Mouse (Mus musculus) forebrain, embryonic 15.5 days (tissue): ENCODE data around the gene Map3k15. TPM values are rescaled to one million over a fixed set of nuclear protein-coding genes. Genes with fewer than 3 reads are reported as not detected.

Source experiments
- ATAC-seq: fragments of 200-750 bp; cut with Nextera tagmentation; replicated peaks from 2 replicates; pipeline ENCODE4 v1.8.0; 2017; ENCODE audit warnings: mild to moderate bottlenecking, moderate TSS enrichment, moderate library complexity
- H3K27ac ChIP-seq: fragments of 300-500 bp; sonication (generic); replicated peaks from 2 replicates; pipeline ENCODE4 v1.5.1; 2015; ENCODE audit warnings: mild to moderate bottlenecking, inconsistent platforms
- H3K27me3 ChIP-seq: fragments of 300-500 bp; sonication (generic); 2 replicates; pipeline ENCODE4 v1.6.1; 2015; ENCODE audit warnings: inconsistent platforms
- H3K36me3 ChIP-seq: fragments of 300-500 bp; sonication (generic); 2 replicates; pipeline ENCODE4 v1.6.1; 2015; ENCODE audit warnings: mild to moderate bottlenecking, inconsistent platforms
- H3K4me1 ChIP-seq: fragments of 300-500 bp; sonication (generic); 2 replicates; pipeline ENCODE4 v1.6.1; 2015; ENCODE audit warnings: inconsistent platforms
- H3K4me2 ChIP-seq: fragments of 300-500 bp; sonication (generic); replicated peaks from 2 replicates; pipeline ENCODE4 v1.6.1; 2015; ENCODE audit warnings: mild to moderate bottlenecking, inconsistent platforms
- H3K4me3 ChIP-seq: fragments of 300-500 bp; sonication (generic); 2 replicates; pipeline ENCODE4 v1.5.1; 2015; ENCODE audit warnings: mild to moderate bottlenecking, inconsistent platforms
- H3K9ac ChIP-seq: fragments of 300-500 bp; sonication (generic); replicated peaks from 2 replicates; pipeline ENCODE4 v1.6.1; 2015; ENCODE audit warnings: mild to moderate bottlenecking, inconsistent platforms
- H3K9me3 ChIP-seq: fragments of 300-500 bp; sonication (generic); 2 replicates; pipeline ENCODE4 v1.6.1; 2016; ENCODE audit warnings: inconsistent platforms
- whole genome bisulfite sequencing: fragments of 180-500 bp; shearing (Covaris S2); methylation state at CpG from one replicate; pipeline ENCODE4 v1.1.7; 2015; ENCODE audit warnings: mixed read lengths; 5-methylcytosine and 5-hydroxymethylcytosine counted together
- polyA plus RNA-seq: library from polyadenylated mRNA; unstranded; fragments of >200 nt; fragmentation: Nextera tagmentation; extraction: Ambion mirVana; gene quantifications from 2 replicates; pipeline ENCODE4 v1.2.1, GENCODE M21; 2015

Gene Map3k15
- polyA plus RNA-seq, 1 experiment from 2014 or later: 0.15 TPM

GRCm38 (mm10) chrX:159976243-159976642 is 12.0 kb upstream of the Map3k15 start:
- Histone ChIP-seq H3K36me3 (no peaks in the 10 kb centered on the region), H3K9ac (no peak overlapping the region), H3K27ac (no peak overlapping the region), H3K27me3 (no peaks in the 10 kb centered on the region), H3K4me1 (no peaks in the 10 kb centered on the region), H3K4me2 (no peak overlapping the region), H3K4me3 (no peak overlapping the region), H3K9me3 (no peaks in the 10 kb centered on the region)
- ATAC-seq: no peak
- WGBS: 62% methylated on average over 3 of the region's 3 CpGs

GRCm38 (mm10) chrX:159995808-159996207 is 7.6 kb downstream of the Map3k15 start:
- H3K4me2 ChIP-seq: no peak overlapping the region
- no peaks in the 10 kb centered on the region for H3K27me3 ChIP-seq
- H3K27ac ChIP-seq: no peak overlapping the region
- H3K4me3 ChIP-seq: no peak overlapping the region
- ATAC-seq: no peak
- no peaks in the 10 kb centered on the region for H3K4me1 ChIP-seq
- no peak overlapping the region for H3K9ac ChIP-seq
- H3K36me3 ChIP-seq: no peaks in the 10 kb centered on the region
- 90% methylated on average over 6 of the region's 6 CpGs for WGBS
- no peaks in the 10 kb centered on the region for H3K9me3 ChIP-seq

GRCm38 (mm10) chrX:160053306-160053705 is 65.1 kb downstream of the Map3k15 start:
- 72% methylated on average over 1 of the region's 1 CpGs for whole genome bisulfite sequencing
- Histone ChIP-seq H3K9me3 (no peaks in the 10 kb centered on the region), H3K4me1 (no peaks in the 10 kb centered on the region), H3K36me3 (no peaks in the 10 kb centered on the region), H3K27me3 (no peaks in the 10 kb centered on the region), H3K4me3 (no peak overlapping the region), H3K4me2 (no peak overlapping the region), H3K27ac (no peak overlapping the region), H3K9ac (no peak overlapping the region)
- ATAC-seq: no peak

DNA sequence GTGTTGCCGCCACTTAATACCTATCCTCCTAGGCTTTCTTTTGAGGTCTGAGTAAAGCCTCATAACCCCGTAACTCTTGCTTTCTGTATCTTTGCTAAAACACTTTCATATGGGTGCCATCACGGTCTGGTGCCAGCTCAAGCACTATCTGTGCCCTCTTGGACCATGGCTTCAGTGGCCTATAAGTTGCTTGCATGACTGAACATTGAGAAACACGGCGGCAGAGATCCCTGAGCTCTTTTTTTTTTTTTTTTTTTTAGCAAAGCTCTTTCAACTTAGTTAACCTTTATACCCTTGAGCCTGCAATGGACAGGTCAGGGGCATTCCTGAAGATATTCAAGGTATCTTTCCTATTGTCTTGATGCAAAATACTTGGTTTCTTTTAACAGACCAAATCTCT is 66.4 kb downstream of the Map3k15 start:
- Histone ChIP-seq H3K36me3 (no peaks in the 10 kb centered on the region), H3K4me3 (no peak overlapping the region), H3K4me2 (no peak overlapping the region), H3K27me3 (no peaks in the 10 kb centered on the region), H3K4me1 (no peaks in the 10 kb centered on the region), H3K9me3 (no peaks in the 10 kb centered on the region), H3K27ac (no peak overlapping the region), H3K9ac (no peak overlapping the region)
- ATAC-seq: no peak
- WGBS: 81% methylated on average over 5 of the region's 5 CpGs

GRCm38 (mm10) chrX:160091973-160092372 is 103.7 kb downstream of the Map3k15 start:
- Histone ChIP-seq H3K9me3 (no peaks in the 10 kb centered on the region), H3K9ac (no peak overlapping the region), H3K27me3 (no peaks in the 10 kb centered on the region), H3K27ac (no peak overlapping the region), H3K4me2 (no peak overlapping the region), H3K4me3 (no peak overlapping the region), H3K4me1 (no peaks in the 10 kb centered on the region), H3K36me3 (no peaks in the 10 kb centered on the region)
- no peak for ATAC-seq
- WGBS: 79% methylated on average over 1 of the region's 1 CpGs

DNA sequence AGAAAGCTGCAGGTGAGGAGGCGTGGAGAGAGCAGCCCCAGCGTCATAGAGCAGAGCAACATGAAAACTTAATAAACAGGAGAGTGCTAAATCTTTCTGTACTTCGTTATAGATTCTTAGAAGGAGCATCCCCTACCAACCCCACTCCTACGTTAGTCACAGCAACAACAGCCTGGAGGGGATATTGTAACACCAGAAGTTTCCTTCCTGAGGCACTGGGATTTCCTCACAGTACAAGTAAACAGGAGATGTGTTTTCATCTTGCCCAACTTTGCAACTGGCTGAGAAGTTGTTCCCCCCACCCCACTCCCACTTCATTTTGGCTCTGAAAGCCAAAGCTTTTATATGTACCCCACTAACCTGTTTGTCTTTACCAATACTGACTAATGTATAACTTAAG is 119.6 kb downstream of the Map3k15 start:
- no peak for ATAC-seq

DNA sequence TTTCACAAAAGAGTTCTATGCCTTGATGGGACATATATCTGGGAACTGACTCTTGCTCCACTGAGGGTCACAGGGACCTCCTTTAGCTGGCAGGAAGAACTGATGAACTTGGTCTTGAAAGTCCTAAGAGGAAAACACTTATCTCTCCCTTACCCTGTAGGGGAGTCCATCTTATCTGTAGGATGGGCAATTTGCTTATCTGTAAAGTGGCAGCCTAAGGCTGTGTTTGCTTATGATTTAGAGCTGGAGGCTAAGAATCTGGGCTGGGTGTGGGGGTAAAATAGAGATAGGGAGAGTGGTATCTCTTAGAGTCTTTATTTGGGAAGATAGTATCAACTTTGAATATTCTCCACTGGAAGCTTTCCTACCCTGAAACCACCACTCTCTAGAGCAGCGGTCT is 125.5 kb downstream of the Map3k15 start:
- Histone ChIP-seq H3K27ac (no peak overlapping the region), H3K27me3 (no peaks in the 10 kb centered on the region), H3K36me3 (no peaks in the 10 kb centered on the region), H3K4me1 (no peaks in the 10 kb centered on the region), H3K4me2 (no peak overlapping the region), H3K9ac (no peak overlapping the region), H3K4me3 (no peak overlapping the region), H3K9me3 (no peaks in the 10 kb centered on the region)
- no peak for ATAC-seq
- 85% methylated on average over 1 of the region's 1 CpGs for WGBS

More for the DNA sequence above, 119.6 kb downstream of the Map3k15 start:
- no peaks in the 10 kb centered on the region for H3K4me1 ChIP-seq
- H3K27ac ChIP-seq: no peak overlapping the region
- H3K9ac ChIP-seq: no peak overlapping the region
- WGBS: 81% methylated on average over 4 of the region's 4 CpGs
- no peaks in the 10 kb centered on the region for H3K27me3 ChIP-seq
- H3K4me3 ChIP-seq: no peak overlapping the region
- no peaks in the 10 kb centered on the region for H3K9me3 ChIP-seq
- H3K36me3 ChIP-seq: no peaks in the 10 kb centered on the region
- H3K4me2 ChIP-seq: no peak overlapping the region

GRCm38 (mm10) chrX:160116074-160116473 is 127.8 kb downstream of the Map3k15 start:
- H3K36me3 ChIP-seq: no peaks in the 10 kb centered on the region
- H3K9me3 ChIP-seq: no peaks in the 10 kb centered on the region
- H3K9ac ChIP-seq: no peak overlapping the region
- no peak for ATAC-seq
- H3K27ac ChIP-seq: no peak overlapping the region
- H3K4me1 ChIP-seq: no peaks in the 10 kb centered on the region
- H3K4me2 ChIP-seq: no peak overlapping the region
- no peak overlapping the region for H3K4me3 ChIP-seq
- H3K27me3 ChIP-seq: no peaks in the 10 kb centered on the region

DNA sequence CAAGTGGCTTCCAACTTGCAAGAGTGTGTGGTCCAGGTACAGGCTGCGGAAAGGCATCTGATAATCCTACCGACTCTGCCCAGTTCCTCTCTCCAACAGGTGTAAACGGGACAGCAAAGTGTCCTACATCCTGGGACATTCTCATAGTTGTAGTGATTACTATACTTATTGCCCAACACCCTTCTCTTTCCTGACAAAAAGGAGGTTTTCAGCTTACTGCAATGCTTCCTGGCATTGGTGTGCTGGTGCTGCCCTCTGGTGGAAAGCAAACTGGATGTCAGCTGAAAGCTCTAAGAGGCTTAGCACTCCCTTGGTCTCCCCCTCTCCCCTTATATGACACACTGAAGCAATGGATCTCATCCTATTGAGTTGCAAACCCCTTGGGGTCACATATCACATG is 128.4 kb downstream of the Map3k15 start:
- no peak overlapping the region for H3K9ac ChIP-seq
- no peaks in the 10 kb centered on the region for H3K27me3 ChIP-seq
- WGBS: 80% methylated on average over 3 of the region's 3 CpGs
- H3K9me3 ChIP-seq: no peaks in the 10 kb centered on the region
- H3K4me3 ChIP-seq: no peak overlapping the region
- no peak overlapping the region for H3K4me2 ChIP-seq
- no peaks in the 10 kb centered on the region for H3K4me1 ChIP-seq
- ATAC-seq: peak; percentile 83
- no peaks in the 10 kb centered on the region for H3K36me3 ChIP-seq
- H3K27ac ChIP-seq: no peak overlapping the region

GRCm38 (mm10) chrX:160134136-160134843 is 146.1 kb downstream of the Map3k15 start:
- no peaks in the 10 kb centered on the region for H3K27me3 ChIP-seq
- peaks cover 22% of the 10 kb centered on the region for H3K4me1 ChIP-seq
- no peak for ATAC-seq
- H3K9me3 ChIP-seq: no peaks in the 10 kb centered on the region
- no peak overlapping the region for H3K27ac ChIP-seq
- H3K36me3 ChIP-seq: peaks cover 2% of the 10 kb centered on the region; the same call in 1 of the 2 replicates
- H3K9ac ChIP-seq: no peak overlapping the region
- no peak overlapping the region for H3K4me3 ChIP-seq
- WGBS: 84% methylated on average over 11 of the region's 11 CpGs
- H3K4me2 ChIP-seq: no peak overlapping the region

- Histone ChIP-seq H3K4me2 (peak overlapping the region; percentile 58), H3K4me1 (peaks cover 22% of the 10 kb centered on the region), H3K36me3 (no peaks in the 10 kb centered on the region), H3K9ac (no peak overlapping the region), H3K4me3 (no peak overlapping the region), H3K9me3 (no peaks in the 10 kb centered on the region), H3K27me3 (no peaks in the 10 kb centered on the region), H3K27ac (no peak overlapping the region)
- no peak for ATAC-seq
- WGBS: 22% methylated on average over 6 of the region's 6 CpGs
These were observed 147.5 kb downstream of the Map3k15 start for GRCm38 (mm10) chrX:160135719-160136118.

- Histone ChIP-seq H3K27me3 (no peaks in the 10 kb centered on the region), H3K4me1 (peaks cover 22% of the 10 kb centered on the region), H3K4me3 (peak overlapping the region; percentile 20), H3K4me2 (peak overlapping the region; percentile 58), H3K27ac (no peak overlapping the region), H3K9me3 (no peaks in the 10 kb centered on the region), H3K36me3 (no peaks in the 10 kb centered on the region), H3K9ac (no peak overlapping the region)
- ATAC-seq: no peak
- WGBS: 29% methylated on average over 5 of the region's 5 CpGs
These were observed 147.9 kb downstream of the Map3k15 start for GRCm38 (mm10) chrX:160136153-160136552.
